Mouse (Mus musculus): ENCODE measurements at regions not wholly inside any gene's neighbourhood (a gene's known extent, or its start where the extent isn't known, plus 50 kb on each side); places are given as distances from the start of the nearest gene placed in this dataset.

GRCm38 (mm10) chr16:76896305-76896704, 117.2 kb upstream of the Usp25 start:
- no peaks in the 10 kb centered on the region for H3K9me3 ChIP-seq
- no peaks in the 10 kb centered on the region for H3K27me3 ChIP-seq
- no peak overlapping the region for H3K9ac ChIP-seq
- no peak overlapping the region for H3K27ac ChIP-seq
- WGBS, result 48% methylated on average over 13 of the region's 13 CpGs
- H3K4me3 ChIP-seq, result no peak overlapping the region
- H3K4me2 ChIP-seq (replicated peaks), result 0 out of 2 replicates have a peak overlapping the region, but pooled peaks have one; percentile 11
- no peaks in the 10 kb centered on the region for H3K4me1 ChIP-seq
- H3K36me3 ChIP-seq, result no peaks in the 10 kb centered on the region
- peak; percentile 52; the same call in 1 of the 2 replicates for ATAC-seq (ENCODE audit: insufficient number of reproducible peaks, insufficient read depth, low FRiP score, low TSS enrichment)

- H3K4me1 ChIP-seq, result no peaks in the 10 kb centered on the region
- no peak overlapping the region for H3K27ac ChIP-seq
- H3K4me3 ChIP-seq, result no peak overlapping the region
- H3K4me2 ChIP-seq (replicated peaks), result no peak overlapping the region
- WGBS, result 70% methylated on average over 5 of the region's 5 CpGs
- H3K27me3 ChIP-seq, result no peaks in the 10 kb centered on the region
- no peaks in the 10 kb centered on the region for H3K9me3 ChIP-seq
- ATAC-seq (ENCODE audit: insufficient number of reproducible peaks, insufficient read depth, low FRiP score, low TSS enrichment), result no peak
- H3K36me3 ChIP-seq, result no peaks in the 10 kb centered on the region
- no peak overlapping the region for H3K9ac ChIP-seq
Measured at GRCm38 (mm10) chr16:76895781-76896180, 117.7 kb upstream of the Usp25 start.

GRCm38 (mm10) chr16:76878576-76878975, 134.9 kb upstream of the Usp25 start:
- Histone ChIP-seq H3K4me1 (no peaks in the 10 kb centered on the region), H3K27me3 (no peaks in the 10 kb centered on the region), H3K9ac (no peak overlapping the region), H3K4me2 (replicated peaks) (no peak overlapping the region), H3K4me3 (no peak overlapping the region), H3K9me3 (no peaks in the 10 kb centered on the region), H3K27ac (no peak overlapping the region), H3K36me3 (no peaks in the 10 kb centered on the region)
- WGBS, result 71% methylated on average over 2 of the region's 2 CpGs
- ATAC-seq (ENCODE audit: insufficient number of reproducible peaks, insufficient read depth, low FRiP score, low TSS enrichment), result no peak

- Histone ChIP-seq H3K27ac (no peak overlapping the region), H3K9me3 (no peaks in the 10 kb centered on the region), H3K4me1 (no peaks in the 10 kb centered on the region), H3K9ac (no peak overlapping the region), H3K4me2 (replicated peaks) (no peak overlapping the region), H3K4me3 (no peak overlapping the region), H3K27me3 (no peaks in the 10 kb centered on the region), H3K36me3 (no peaks in the 10 kb centered on the region)
- WGBS, result 88% methylated on average over 3 of the region's 3 CpGs
- no peak for ATAC-seq (ENCODE audit: insufficient number of reproducible peaks, insufficient read depth, low FRiP score, low TSS enrichment)
Measured at GRCm38 (mm10) chr16:76875397-76876018, 138.0 kb upstream of the Usp25 start.

- Histone ChIP-seq H3K9me3 (no peaks in the 10 kb centered on the region), H3K4me2 (replicated peaks) (peak overlapping the region; percentile 38; the same call in 1 of the 2 replicates), H3K4me1 (no peaks in the 10 kb centered on the region), H3K27me3 (no peaks in the 10 kb centered on the region), H3K4me3 (no peak overlapping the region), H3K36me3 (no peaks in the 10 kb centered on the region), H3K27ac (no peak overlapping the region), H3K9ac (no peak overlapping the region)
- WGBS, result 66% methylated on average over 4 of the region's 4 CpGs
- ATAC-seq (ENCODE audit: insufficient number of reproducible peaks, insufficient read depth, low FRiP score, low TSS enrichment), result no peak
Measured at GRCm38 (mm10) chr16:76866465-76866802, 147.1 kb upstream of the Usp25 start.

GRCm38 (mm10) chr16:76865731-76866464, 147.6 kb upstream of the Usp25 start:
- Histone ChIP-seq H3K27ac (no peak overlapping the region), H3K27me3 (no peaks in the 10 kb centered on the region), H3K4me1 (no peaks in the 10 kb centered on the region), H3K4me2 (replicated peaks) (peak overlapping the region; percentile 38), H3K4me3 (0 out of 2 replicates have a peak overlapping the region, but pooled peaks have one; percentile 9), H3K9me3 (no peaks in the 10 kb centered on the region), H3K36me3 (no peaks in the 10 kb centered on the region), H3K9ac (no peak overlapping the region)
- peak; percentile 47; the same call in 1 of the 2 replicates for ATAC-seq (ENCODE audit: insufficient number of reproducible peaks, insufficient read depth, low FRiP score, low TSS enrichment)
- 35% methylated on average over 7 of the region's 12 CpGs for WGBS

- no peak for ATAC-seq (ENCODE audit: insufficient number of reproducible peaks, insufficient read depth, low FRiP score, low TSS enrichment)
Measured at GRCm38 (mm10) chr16:76864392-76864791, 149.1 kb upstream of the Usp25 start.

GRCm38 (mm10) chr16:76855797-76856196, 157.7 kb upstream of the Usp25 start:
- H3K4me3 ChIP-seq, result no peak overlapping the region
- no peaks in the 10 kb centered on the region for H3K9me3 ChIP-seq
- no peak overlapping the region for H3K27ac ChIP-seq
- 63% methylated on average over 2 of the region's 2 CpGs for WGBS
- no peak overlapping the region for H3K9ac ChIP-seq
- no peak for ATAC-seq (ENCODE audit: insufficient number of reproducible peaks, insufficient read depth, low FRiP score, low TSS enrichment)
- H3K4me2 ChIP-seq (replicated peaks), result no peak overlapping the region
- H3K4me1 ChIP-seq, result no peaks in the 10 kb centered on the region
- H3K36me3 ChIP-seq, result no peaks in the 10 kb centered on the region
- H3K27me3 ChIP-seq, result no peaks in the 10 kb centered on the region

More at GRCm38 (mm10) chr16:76864392-76864791, 149.1 kb upstream of the Usp25 start:
- Histone ChIP-seq H3K4me3 (no peak overlapping the region), H3K27me3 (no peaks in the 10 kb centered on the region), H3K4me1 (no peaks in the 10 kb centered on the region), H3K9me3 (no peaks in the 10 kb centered on the region), H3K4me2 (replicated peaks) (no peak overlapping the region), H3K36me3 (no peaks in the 10 kb centered on the region), H3K9ac (no peak overlapping the region), H3K27ac (no peak overlapping the region)
- 92% methylated on average over 3 of the region's 3 CpGs for WGBS

- H3K4me2 ChIP-seq (replicated peaks), result no peak overlapping the region
- H3K9me3 ChIP-seq, result no peaks in the 10 kb centered on the region
- ATAC-seq (ENCODE audit: insufficient number of reproducible peaks, insufficient read depth, low FRiP score, low TSS enrichment), result no peak
- no peak overlapping the region for H3K9ac ChIP-seq
- no peaks in the 10 kb centered on the region for H3K27me3 ChIP-seq
- no peak overlapping the region for H3K27ac ChIP-seq
- no peak overlapping the region for H3K4me3 ChIP-seq
- no peaks in the 10 kb centered on the region for H3K36me3 ChIP-seq
- WGBS, result 56% methylated on average over 3 of the region's 3 CpGs
- H3K4me1 ChIP-seq, result no peaks in the 10 kb centered on the region
Measured at GRCm38 (mm10) chr16:76851396-76851795, 162.1 kb upstream of the Usp25 start.

GRCm38 (mm10) chr16:76837450-76837849, 176.1 kb upstream of the Usp25 start:
- no peaks in the 10 kb centered on the region for H3K36me3 ChIP-seq
- H3K27me3 ChIP-seq, result no peaks in the 10 kb centered on the region
- H3K4me1 ChIP-seq, result no peaks in the 10 kb centered on the region
- no peak overlapping the region for H3K4me2 ChIP-seq (replicated peaks)
- H3K9ac ChIP-seq, result no peak overlapping the region
- H3K9me3 ChIP-seq, result no peaks in the 10 kb centered on the region
- no peak overlapping the region for H3K27ac ChIP-seq
- no peak overlapping the region for H3K4me3 ChIP-seq
- ATAC-seq (ENCODE audit: insufficient number of reproducible peaks, insufficient read depth, low FRiP score, low TSS enrichment), result no peak
- WGBS, result 85% methylated on average over 4 of the region's 4 CpGs

- WGBS, result 41% methylated on average over 3 of the region's 3 CpGs
Measured at GRCm38 (mm10) chr16:76830371-76830770, 183.1 kb upstream of the Usp25 start.

GRCm38 (mm10) chr16:76827674-76828441, 185.6 kb upstream of the Usp25 start:
- ATAC-seq (ENCODE audit: insufficient number of reproducible peaks, insufficient read depth, low FRiP score, low TSS enrichment), result no peak
- no peaks in the 10 kb centered on the region for H3K36me3 ChIP-seq
- no peak overlapping the region for H3K4me2 ChIP-seq (replicated peaks)

More at GRCm38 (mm10) chr16:76830371-76830770, 183.1 kb upstream of the Usp25 start:
- H3K9ac ChIP-seq, result no peak overlapping the region
- H3K36me3 ChIP-seq, result no peaks in the 10 kb centered on the region
- H3K27ac ChIP-seq, result no peak overlapping the region
- H3K4me1 ChIP-seq, result no peaks in the 10 kb centered on the region
- ATAC-seq (ENCODE audit: insufficient number of reproducible peaks, insufficient read depth, low FRiP score, low TSS enrichment), result no peak
- no peak overlapping the region for H3K4me3 ChIP-seq
- H3K4me2 ChIP-seq (replicated peaks), result no peak overlapping the region
- no peaks in the 10 kb centered on the region for H3K9me3 ChIP-seq
- H3K27me3 ChIP-seq, result no peaks in the 10 kb centered on the region

More at GRCm38 (mm10) chr16:76827674-76828441, 185.6 kb upstream of the Usp25 start:
- Histone ChIP-seq H3K27ac (no peak overlapping the region), H3K4me1 (no peaks in the 10 kb centered on the region), H3K9me3 (no peaks in the 10 kb centered on the region), H3K9ac (no peak overlapping the region), H3K4me3 (no peak overlapping the region), H3K27me3 (no peaks in the 10 kb centered on the region)
- 84% methylated on average over 7 of the region's 7 CpGs for WGBS

All from embryonic facial prominence, embryonic 12.5 days (tissue).